Mouse (Mus musculus) liver, adult 2 months (tissue): ENCODE results near the gene Hap1.

ENCODE experiments used
- CTCF ChIP-seq: fragments of 200-500 bp; IDR thresholded peaks from 2 replicates; pipeline ENCODE4 v1.5.1; 2011; ENCODE audit warnings: low read depth, low read length, control low read depth
- POLR2A ChIP-seq: fragments of 200-500 bp; IDR thresholded peaks from 2 replicates; pipeline ENCODE4 v1.6.1; 2011; ENCODE audit warnings: low read length, control low read depth; ENCODE audit not compliant: insufficient read depth; ENCODE audit errors: extremely low read depth

DNA sequence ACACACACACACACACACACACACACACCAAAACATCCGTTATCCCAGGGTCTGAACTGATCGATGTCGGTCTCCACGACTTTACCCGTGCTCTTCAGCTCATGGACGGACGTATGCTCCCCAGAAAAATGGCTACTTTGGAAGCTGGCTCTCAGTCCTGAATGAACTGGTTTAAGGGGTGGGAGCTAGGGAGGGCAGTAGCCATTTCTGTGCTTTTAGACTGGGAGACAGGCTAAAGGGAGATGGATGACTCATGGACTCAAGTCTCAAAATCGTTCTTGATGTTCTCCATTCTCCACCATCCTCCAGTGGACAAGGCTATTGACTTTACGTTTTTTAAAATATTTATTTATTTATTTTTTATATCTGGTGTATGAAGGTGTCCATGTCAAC is 887 bp upstream of the Hap1 start:
- TF ChIP-seq POLR2A (no peak), CTCF (no peak)
